Mouse (Mus musculus): Measurements from ENCODE around the gene Cebpb.

DNA sequence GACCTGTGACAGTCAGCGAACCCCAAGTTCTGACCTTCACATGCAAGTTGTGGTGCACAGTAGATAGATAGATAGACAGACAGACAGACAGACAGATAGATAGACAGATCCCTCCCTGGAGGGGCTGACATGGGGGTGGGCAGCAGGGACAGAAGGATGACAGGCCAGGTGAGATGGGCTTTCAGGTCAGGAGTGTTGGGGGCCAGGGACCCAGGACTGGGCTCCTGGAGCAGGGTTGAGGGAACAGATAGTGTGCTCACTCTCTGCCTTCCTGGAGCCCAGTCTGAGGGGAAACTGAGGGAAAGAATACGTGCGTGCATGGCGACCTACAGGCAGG, 1.5 kb upstream of the Cebpb start:
- TF ChIP-seq EP300 (IDR thresholded peaks at IDR 0.05): no peak
- no peak for TF ChIP-seq CTCF (IDR thresholded peaks at IDR 0.05)

Data from lung, postnatal 0 days (tissue).